Mouse (Mus musculus) mature B cell (primary cell): ENCODE measurements around the gene Lcn6.
"Not testable (repeated sequence)": the region's sequence is repeated elsewhere in the genome, so short reads cannot be mapped to it uniquely, and the experiment has no call there.

Experiments used
- in situ Hi-C: fragments of 300-500 bp; cut with MboI; formaldehyde crosslinking; loops from 2 replicates; pipeline ENCODE4 v1.14.3; 2019

The Lcn6 gene

GRCm38 (mm10) chr2:25676486-25676885, at the start of gene Lcn6:
Lcn6 (plus strand) TSS chr2:25676786.
- in situ Hi-C loops, result no loop called here

DNA sequence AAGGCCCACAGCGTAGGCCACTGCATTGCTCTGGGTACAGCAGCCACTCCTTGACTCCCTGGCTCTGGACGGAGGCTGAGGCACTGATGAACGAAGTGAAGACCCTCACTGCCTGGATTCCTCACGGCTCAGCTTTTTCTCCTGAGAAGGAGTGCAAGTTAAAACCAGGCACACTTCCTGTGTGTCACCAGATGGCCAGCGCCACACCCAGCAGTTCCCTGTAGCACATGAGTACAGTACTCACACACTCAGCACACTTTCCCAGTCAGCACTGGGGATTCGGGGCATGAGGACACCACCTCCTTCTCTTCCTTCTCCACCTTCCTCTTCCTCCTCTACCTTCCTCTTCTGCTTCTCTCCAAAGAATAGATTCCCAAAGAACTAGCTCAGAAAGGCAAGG, 48.8 kb upstream of the Lcn6 start, which contains the start of gene Fcna:
Fcna (minus strand) TSS at position 220 of the 400 bp plus-strand sequence.
- in situ Hi-C loops, result no loop called here

GRCm38 (mm10) chr2:25628738-25629137, 47.8 kb upstream of the Lcn6 start:
- in situ Hi-C loops, result no loop called here

GRCm38 (mm10) chr2:25633616-25634015, 43.0 kb upstream of the Lcn6 start:
- in situ Hi-C loops, result no loop called here

DNA sequence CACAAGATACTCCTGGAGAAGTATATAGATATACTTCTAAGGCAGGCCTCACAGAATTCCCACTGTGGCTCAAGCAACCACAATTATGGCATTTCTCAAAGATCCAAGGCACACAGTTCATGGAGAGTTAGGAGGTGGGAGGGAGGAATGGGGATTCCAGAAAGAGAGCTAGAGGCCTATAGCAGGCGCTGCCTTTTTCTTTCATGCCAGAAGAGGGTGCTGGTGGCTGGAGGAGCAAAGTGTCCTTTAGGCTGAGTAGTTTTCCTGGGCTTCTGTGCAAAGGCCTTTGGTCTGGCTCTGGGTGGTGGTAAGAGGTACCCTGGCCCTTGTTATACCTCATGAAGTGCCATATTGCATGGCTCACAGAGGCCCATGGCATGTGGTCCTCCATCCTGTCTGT, 42.5 kb upstream of the Lcn6 start:
- in situ Hi-C loops, result no loop called here

DNA sequence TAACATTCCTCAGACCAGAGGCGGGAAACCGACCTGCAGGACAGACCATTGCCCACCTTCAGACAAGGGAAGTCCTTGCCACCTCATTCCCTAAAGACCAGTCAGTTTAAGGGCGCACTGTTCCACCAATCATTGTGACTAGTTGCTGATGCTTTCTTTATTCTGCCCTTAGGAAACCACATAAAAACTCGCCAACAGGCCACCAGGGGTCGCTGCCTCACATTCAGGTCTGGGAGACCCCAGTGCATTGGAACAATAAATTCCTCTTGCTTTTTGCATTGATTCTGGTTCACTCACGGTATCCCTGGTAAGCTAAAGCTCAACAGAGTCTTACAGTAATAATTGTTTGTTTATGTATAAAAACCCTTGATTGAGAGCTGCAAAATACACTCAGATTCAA, 36.7 kb upstream of the Lcn6 start:
- in situ Hi-C loops, result no loop called here

DNA sequence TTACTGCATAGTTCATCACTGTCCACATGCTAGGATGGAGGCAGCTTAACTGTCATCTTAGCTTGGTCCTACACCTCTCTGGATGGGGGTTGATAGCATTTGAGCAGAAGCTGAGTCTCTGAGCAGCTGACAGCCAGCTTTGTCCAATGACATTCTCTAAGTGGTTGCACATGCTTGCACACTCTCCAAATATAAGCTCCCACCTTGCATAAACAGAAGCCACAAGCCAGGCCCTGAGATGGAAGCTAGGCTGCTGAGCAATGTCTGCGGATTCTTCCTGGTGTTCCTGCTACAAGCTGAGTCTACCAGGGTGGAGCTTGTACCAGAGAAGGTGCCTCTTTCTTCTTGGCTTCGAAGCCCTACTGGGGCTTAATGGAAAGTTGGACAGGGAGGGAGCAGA, 23.7 kb upstream of the Lcn6 start, which contains the start of gene Lcn8:
Lcn8 (plus strand) TSS at position 219 of the 400 bp plus-strand sequence.
- in situ Hi-C loops, result no loop called here

DNA sequence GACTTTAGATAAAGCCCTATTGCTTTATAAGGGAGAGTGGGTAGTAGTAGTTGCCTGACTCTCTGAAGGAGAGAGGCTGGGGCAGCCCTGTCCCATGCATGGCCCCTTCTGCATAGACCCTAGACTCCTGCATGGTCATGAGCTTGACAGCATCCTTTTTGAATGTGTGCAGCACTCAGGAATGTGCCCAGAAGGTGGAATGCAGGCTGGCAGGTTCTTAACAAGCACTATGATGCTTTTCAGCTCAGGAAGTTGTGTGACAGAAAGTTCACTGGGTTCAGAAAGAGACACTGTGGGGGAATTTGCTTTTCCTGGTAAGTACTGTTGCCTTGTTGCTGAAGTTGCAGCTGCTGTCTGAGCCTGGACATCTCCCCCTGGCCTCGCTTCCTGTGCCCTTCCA, 22.1 kb upstream of the Lcn6 start:
- in situ Hi-C loops, result no loop called here

- in situ Hi-C loops, result no loop called here
Measured at GRCm38 (mm10) chr2:25656691-25657090, 19.9 kb upstream of the Lcn6 start.

- in situ Hi-C loops, result no loop called here
Measured at GRCm38 (mm10) chr2:25657246-25657645, 19.3 kb upstream of the Lcn6 start.

DNA sequence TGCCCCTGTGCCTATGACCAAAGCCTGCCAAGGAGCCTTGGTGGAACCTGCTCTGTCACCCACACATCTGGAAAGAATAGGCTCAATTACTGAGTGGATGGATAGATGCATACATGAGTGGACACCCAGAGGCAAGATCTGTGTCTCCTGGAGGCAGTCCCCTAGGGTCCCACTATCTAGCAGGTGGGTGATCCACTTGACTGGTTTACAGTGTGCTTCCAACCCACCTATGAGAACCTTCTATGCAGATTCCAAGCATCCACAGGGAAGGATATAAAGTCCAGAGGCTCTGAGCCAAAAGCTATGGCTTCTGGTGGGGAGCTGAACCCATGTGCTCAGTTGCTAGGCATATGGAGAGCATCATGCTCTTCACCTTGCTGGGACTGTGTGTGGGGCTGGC, 18.9 kb upstream of the Lcn6 start, which contains the start of gene Lcn5:
Lcn5 (plus strand) TSS at position 301 of the 400 bp plus-strand sequence.
- in situ Hi-C loops, result no loop called here

DNA sequence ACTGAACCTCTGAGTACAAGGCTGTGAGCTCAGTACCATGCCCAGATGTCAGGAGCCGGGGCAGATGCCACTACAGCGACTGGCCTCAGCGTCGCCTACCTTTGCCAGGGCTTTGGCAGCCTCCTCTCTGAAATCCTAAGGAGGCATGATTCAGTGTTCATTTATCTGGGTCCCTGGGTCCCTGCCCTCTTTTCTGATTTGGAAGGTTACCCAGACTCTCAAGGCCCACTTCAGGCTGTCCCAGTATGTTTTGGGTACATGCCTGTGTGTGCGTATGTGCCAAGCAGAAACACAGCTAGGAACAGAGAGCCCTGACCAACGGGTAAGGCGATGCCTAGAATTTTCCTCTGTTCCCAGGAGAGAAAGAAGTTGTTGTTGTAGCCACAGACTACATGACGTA, 16.3 kb upstream of the Lcn6 start:
- in situ Hi-C loops, result no loop called here

DNA sequence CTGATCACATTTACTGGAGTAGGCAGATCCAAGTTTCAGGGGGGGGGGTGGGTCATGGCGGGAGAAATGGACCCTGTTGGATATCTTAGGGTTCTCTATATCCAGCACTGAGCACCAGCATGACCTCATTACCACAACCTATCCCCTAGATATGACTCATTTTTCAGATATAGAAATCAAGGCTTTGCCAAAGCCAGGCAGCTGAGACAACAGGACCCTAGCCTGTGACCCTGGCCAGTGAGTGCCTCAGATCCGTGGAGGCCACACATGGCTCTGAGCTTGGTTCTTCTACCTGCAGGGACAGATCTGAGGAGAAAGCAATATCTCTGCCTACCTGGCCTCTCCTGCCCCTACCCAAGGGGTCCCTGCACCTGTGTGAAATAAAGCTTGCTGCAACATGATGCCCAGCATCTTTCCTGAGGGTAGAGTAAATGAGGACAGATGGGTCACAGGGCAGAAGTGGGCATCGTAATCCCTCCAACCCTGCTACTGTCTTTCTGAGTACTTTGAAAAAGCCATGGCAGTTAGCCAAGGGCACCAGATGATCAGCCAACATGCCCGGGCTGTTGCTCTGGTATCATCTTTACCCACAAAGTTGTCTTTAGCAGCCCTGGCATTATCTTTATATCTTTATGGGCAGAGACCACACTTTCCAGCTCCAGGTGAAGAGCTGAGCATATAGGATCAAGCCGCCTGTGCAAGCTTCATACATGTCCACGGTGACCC, 15.2 kb upstream of the Lcn6 start:
- in situ Hi-C loops, result no loop called here

GRCm38 (mm10) chr2:25663511-25663910, 13.1 kb upstream of the Lcn6 start:
- in situ Hi-C loops, result no loop called here

DNA sequence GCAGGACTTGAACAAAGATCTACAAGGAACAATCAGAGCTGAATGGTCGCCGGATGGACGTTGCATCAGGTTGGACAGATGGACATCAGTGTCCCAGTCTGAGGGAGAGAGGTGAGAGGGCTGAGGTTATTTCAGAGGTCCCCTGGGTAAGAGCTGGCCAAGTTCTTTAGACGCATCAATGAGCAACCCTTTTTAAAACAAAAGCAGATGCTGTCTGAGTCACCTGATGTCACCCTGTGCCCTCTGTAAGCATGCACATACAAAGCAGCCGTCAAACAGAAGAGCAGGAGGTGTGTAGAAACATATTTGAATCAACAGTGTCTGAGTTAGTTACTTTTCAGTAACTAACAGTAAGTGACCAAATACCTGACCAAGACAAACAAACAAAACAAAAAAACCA, 12.5 kb upstream of the Lcn6 start:
- in situ Hi-C loops, result no loop called here

- in situ Hi-C loops, result no loop called here
Measured at GRCm38 (mm10) chr2:25666516-25666915, 10.1 kb upstream of the Lcn6 start.

DNA sequence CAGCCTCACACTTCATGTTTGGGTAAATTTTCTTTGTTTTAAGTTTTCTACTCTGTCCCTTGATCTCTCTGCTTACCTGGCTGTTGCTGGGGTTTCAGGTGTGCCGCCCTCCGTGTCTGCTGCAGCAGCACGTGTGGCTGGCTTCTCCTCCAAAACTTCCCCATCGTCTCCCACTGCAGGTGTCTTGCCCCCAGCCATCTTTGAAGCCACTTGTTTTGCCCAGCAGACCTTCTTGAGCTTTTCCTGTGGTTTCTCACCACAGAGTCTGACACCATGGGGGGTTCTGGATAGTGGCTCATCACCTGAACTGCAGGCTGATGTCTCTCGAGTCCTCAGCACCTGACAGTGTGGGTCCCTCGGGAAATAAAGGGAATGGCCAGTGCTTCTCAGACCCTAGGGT, 3.0 kb downstream of the Lcn6 start:
- in situ Hi-C loops, result no loop called here

- in situ Hi-C loops, result no loop called here
Measured at GRCm38 (mm10) chr2:25682426-25682825, 5.8 kb downstream of the Lcn6 start, which contains the start of gene Lcn10. Lcn10 (plus strand) TSS chr2:25682726.

DNA sequence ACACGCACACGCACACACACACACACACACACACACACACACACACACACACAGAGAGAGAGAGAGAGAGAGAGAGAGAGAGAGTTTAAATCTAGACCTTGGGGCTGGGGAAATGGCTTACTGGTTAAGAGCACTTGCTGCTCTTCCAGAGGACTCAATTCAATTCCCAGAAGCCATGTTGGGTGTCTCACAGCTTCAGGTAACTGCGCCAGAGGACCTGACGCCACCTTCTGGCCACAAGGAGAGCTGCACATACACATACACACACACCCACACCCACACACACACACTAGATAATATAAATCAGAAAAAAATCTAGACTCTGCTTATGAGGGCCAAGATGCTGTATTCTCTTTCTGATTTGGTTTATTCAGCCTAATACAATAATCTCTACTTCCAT, 10.4 kb downstream of the Lcn6 start:
- in situ Hi-C loops, result no loop called here

- in situ Hi-C loops, result no loop called here
Measured at GRCm38 (mm10) chr2:25694605-25695004, 18.0 kb downstream of the Lcn6 start.

DNA sequence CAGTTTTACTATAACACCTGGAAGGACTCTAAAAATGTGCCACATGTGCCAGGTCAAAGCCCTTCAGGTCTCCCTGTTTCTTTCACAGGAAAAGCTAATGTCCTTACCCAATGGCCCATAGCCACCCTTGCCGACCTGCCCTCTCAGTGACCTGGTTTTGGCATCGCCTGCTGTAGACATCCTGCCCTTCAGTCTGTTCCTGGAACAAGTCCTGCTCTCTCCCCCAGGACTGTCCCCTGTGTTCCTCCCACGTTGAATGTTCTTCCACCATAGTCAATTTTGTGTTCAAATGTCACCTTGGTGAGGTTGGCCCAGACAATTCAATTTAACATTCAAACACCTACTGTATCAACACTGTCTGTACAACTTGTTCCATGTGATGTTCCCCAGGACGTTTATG, 20.4 kb downstream of the Lcn6 start:
- in situ Hi-C loops, result no loop called here

- in situ Hi-C loops, result no loop called here
Measured at GRCm38 (mm10) chr2:25698696-25699095, 22.1 kb downstream of the Lcn6 start.

- in situ Hi-C loops, result not testable (repeated sequence)
Measured at GRCm38 (mm10) chr2:25699743-25700142, 23.2 kb downstream of the Lcn6 start, which contains the start of gene Obp2a. Obp2a (plus strand) TSS chr2:25700043.

DNA sequence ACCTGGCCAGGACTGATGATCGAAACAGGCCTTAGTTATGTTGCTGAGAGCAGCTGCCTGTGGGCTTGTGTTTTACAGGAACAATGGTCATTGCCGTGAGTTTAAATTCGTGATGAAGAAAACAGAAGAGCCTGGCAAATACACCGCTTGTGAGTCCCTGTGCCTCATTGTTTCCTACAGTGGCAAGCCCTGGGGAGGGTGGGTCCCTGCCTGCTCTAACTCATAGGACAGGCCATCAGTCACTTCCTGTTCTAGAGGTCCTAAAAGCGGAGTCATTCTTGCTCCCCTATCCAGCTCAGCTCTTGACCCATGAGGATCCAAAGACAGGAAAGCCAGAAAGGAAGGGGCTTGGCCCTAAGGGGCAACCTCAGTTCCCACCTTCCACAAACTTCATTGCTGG, 24.4 kb downstream of the Lcn6 start:
- in situ Hi-C loops, result no loop called here
